Mouse (Mus musculus) activated CD4-positive, CD25-positive, alpha-beta regulatory T cell, adult 4 months (primary cell): ENCODE measurements around the gene Slc25a25. TPM values are rescaled to one million over a fixed set of nuclear protein-coding genes. Genes with fewer than 3 reads are reported as not detected.

Experiments
- ATAC-seq: one replicate; pipeline ENCODE4 v1.8.0; 2017
- polyA plus RNA-seq, 2 experiments: library from polyadenylated mRNA; unstranded; fragments of 100-300 nt; shearing (Covaris generic); gene quantifications; one replicate each; pipeline ENCODE4 v1.2.1; 2017

Gene Slc25a25
- polyA plus RNA-seq, 2 experiments from 2014 or later, result 3.3 to 4.0 TPM

DNA sequence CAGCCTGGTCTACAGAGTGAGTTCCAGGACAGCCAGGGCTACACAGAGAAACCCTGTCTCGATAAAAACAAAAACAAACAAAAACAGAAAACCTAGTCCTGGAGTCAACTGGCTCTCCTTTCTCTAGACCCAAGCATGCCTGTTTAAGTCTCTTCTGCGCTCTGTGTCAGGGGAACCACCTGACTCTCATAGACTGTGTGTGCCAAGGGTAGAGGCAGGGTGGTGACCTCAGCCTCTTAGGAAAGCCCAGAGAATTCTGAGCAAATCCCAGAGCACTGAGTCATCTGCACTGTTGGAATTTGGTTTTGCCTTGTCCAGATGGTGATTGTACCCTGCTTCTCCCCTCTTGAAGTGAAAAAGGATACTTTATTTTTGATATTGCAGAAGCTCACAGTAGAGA is 7.1 kb upstream of the Slc25a25 start:
- no peak for ATAC-seq

DNA sequence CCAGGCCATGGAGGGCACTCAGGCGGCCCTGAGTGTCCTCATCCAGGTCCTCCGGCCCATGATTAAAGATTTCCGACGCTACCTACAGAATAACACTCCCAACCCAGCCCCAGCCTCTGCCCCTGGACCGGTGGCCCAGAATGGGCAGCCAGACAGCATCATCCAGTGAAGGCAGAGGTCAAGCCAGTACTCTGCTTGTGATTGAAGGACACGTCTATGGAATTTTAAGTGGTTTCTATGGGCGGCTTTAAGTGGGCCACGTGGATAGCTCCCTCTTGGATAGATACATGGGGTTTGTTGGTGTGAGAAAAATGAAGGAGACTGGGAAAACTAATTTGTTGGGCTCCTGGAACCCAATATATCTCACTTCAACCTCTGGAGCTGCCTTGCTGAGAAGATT is 3.9 kb upstream of the Slc25a25 start:
- no peak for ATAC-seq

DNA sequence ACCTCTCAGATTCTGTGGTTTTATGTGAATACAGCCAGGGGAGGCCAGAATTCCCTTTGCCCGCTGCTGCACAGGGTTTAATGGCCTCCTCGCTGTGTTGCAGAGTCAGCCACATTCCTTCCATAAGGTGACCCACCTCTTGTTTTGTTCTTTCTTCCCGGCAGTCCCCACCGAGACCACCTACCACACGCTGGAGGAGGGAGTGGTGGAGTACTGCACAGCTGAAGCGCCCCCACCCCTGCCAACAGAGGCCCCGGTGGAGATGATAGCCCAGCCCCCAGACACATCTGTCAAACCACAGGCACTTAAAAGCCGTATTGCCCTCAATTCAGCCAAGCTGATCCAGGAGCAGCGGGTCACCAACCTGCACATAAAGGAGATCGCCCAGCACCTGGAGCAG is 3.4 kb upstream of the Slc25a25 start:
- no peak for ATAC-seq

DNA sequence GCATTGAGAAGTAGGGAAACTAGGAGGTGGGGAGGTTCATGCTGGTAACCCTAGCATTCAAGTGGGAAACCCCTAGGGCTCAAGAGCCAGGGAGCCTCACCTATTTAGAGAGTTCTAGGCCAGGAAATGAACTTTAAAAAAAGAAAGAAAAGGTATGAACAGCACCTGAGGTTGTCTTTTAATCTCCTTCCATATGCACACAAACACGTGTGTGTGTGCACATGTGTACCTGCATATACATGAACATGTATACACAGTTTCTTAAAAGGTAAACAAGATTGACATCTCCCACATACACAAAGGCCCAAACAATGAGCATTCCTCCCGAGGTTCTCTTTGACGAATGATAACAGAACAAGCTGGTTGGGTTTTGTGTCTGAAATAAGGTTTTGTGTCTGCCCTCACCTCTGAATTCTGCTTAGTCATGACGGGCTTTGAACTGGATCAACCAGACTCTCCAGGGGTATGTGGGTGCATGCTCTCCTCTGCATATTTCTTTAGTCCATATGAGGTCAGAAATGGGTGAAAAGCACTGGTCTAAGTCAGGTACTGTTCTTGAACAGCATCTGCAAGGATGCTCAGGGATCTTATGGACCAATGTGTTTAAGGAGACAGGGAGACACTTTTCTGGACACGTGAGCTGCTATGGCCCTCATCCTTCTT is 2.5 kb upstream of the Slc25a25 start:
- no peak for ATAC-seq

DNA sequence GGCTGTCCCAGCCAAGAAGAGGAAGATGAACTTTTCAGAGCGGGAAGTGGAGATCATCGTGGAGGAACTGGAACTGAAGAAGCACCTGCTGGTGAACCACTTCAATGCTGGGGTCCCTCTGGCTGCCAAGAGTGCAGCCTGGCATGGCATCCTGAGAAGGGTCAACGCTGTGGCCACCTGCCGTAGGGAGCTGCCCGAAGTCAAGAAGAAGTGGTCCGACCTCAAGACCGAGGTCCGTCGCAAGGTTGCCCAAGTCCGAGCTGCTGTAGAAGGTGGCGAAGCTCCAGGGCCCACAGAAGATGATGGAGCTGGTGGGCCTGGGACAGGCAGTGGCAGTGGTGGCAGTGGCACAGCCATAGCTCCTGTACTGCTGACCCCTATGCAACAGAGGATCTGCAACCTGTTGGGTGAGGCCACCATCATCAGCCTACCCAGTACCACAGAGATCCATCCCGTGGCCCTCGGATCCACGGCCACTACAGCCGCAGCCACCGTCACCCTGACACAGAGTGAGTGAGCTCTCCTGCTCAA is 1.3 kb upstream of the Slc25a25 start:
- ATAC-seq, result no peak

DNA sequence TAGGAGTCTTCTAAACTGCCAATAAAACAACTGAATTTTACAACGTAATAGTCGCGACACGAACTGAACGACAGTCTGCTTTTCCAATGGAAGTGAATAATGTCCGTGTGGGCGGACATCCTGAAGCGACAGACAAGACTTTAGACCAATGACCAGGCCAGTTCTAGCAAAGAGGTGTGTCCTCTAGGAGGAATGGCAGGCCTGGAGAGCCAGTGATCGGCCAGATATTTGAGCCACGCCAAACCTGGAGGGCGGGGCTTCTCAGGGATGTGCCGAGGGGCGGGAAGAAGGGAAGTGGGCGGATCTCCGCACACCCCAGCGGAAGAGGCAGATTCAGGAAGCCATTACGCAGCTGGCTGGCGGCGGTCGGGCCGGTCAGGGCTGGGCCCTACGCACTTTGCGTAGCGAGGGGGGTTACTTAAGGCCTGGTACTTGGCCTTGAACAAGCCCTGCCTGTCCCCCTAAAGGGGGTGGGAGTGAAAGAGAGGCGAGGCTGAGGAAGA is 676 bp upstream of the Slc25a25 start:
- ATAC-seq, result peak; percentile 77

DNA sequence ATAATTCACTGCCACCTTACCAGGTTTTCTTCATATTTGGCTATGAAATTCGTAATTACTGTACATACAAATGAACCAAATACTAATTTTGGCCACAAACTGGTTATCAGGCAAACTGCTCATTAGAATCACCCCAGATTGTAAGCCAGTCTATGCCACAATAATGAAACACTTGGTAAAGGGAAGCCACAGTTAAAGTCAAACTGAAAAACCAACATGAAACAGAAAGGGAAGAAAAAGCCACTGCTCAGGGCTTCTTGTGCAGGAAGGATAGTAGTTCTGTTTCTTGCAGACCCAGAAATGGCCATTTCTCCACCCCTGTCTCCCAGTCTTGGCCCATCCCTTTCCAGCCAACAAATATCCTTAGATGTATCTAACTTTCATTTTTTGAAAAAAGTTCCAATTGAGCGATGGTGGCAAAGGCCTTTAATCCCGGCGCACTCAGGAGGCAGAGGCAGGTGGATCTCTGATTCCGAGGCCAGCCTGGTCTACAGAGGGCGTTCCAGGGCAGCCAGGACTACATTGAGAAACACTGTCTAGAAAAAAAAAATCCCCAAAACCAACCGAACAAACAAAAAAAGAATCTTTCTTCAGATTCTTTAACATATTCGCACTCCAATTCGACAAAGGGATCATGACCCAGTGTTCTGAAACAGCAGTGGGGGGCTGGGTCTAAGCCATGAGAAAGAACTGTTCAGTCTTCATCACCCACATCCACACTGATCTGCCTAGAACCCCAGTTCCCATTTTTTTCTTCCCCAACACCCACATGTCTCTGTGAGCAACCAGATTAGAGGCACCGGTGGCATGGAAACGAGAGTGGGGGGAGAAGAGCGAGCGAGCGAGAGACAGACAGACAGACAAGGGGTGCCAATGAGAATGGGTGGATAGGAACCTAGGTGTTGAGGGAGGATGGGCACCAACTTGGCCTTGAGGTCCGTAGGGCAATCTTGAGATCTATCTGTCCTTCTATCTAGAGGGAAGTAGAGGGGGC is 1.2 kb downstream of the Slc25a25 start, which contains the start of gene Naif1:
TSS of gene Naif1 (plus strand) at position 697 of the 994 bp plus-strand sequence.
- no peak for ATAC-seq

DNA sequence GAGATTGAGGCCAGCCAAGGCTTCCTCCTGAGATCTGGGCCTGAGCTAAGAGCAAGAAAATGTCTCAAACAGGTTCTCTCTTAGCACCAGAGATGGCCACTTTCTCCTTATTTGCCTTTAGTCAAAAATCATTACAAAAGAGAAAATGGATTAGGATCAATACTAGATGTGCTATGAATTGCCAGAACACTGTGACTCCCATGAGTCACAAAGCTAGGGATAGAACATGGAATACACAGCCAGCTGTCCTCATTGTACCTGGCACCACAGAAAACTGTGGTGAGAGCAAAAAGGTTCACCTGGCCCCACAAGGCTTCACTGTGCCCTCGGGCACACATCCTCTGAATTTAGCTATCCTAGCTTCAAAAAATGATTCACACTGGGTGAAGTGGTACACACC is 2.8 kb downstream of the Slc25a25 start:
- ATAC-seq, result no peak

DNA sequence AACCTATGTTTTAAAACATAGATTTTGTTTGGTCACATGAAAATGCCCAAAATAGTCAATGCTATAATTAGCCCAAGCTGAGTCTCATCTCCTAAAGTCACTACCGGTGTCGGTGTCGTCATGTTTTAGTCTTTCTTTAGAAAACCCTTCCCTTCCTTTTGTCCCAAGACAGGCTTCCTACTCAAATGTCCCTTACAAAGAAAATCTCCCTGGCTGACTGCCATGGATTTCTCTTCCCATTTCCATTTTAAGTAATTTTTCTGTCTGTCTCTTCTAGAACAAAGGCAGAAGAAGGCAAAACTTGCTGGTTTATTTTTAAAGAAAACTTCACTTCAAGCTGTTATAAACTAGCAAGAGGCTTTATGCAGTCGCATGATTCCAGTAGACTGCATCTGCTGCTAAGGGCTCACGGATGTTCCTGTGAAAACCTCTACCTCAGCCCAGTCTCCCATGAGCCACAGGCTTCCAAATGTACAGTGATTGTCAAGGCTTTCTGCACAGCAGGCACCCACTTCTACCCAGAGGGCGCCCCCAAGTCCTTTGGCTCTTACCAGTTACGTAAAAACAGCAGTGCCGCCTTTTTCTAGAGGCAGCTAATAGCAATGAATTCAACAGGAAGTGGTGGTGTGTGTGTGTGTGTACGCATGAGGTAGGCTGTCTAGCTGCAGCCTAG is 3.8 kb downstream of the Slc25a25 start:
- peak; percentile 30 for ATAC-seq

DNA sequence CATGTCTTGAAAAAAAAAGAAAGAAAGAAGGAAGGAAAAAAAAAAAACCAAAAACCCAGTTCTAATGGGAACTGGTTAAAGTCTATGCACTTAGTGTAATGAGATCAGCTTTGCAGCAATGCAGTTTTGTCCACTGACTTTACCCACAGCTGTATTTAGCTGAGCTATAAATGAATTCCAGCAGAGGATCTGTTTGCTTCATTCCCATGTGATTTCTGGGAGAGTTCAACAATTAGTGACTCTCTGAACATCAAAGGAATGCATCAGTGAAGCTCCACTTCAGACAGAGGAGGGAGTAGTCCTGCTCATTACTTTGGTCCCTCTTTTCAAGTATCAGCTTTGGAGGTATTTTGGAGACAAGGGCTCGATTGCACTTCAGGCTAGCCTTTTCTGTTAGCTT is 5.7 kb downstream of the Slc25a25 start:
- ATAC-seq, result no peak

DNA sequence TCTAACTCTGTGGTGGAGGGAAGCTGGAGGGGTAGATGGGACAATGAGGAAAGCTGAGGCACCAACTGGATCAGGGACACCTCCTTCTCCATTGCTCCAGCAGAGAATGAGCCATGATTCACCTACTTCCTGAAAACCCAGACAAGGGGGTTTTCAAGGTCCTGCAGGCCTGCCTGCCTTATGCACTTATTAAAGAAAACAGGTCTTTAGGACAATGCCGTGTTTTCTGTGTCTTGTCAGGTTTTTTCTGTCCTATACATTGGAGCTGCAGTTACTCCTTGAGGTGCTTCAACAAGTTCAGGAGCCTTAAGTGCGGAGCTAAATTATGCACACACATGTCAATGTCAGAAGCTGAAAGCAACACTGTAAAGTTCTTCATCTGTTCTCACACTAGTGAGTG is 9.7 kb downstream of the Slc25a25 start:
- no peak for ATAC-seq

DNA sequence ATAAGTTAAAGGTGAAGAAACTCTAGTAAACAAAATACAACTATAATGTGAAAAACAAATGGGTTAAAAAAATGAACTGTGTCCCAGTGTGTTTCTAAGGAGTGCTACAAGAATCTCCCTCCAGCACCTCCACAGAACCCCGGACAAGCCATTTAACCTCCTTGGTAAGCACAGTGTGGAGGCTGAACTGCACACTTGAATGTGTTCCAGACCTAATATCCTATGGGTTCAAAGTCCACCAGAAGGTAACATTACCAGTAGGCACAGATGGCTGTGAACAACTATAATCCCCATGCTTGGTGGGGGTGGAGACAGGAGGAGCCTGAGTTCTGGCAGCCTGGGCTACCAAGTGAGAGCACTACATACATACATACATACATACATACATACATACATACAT is 10.6 kb downstream of the Slc25a25 start:
- no peak for ATAC-seq

DNA sequence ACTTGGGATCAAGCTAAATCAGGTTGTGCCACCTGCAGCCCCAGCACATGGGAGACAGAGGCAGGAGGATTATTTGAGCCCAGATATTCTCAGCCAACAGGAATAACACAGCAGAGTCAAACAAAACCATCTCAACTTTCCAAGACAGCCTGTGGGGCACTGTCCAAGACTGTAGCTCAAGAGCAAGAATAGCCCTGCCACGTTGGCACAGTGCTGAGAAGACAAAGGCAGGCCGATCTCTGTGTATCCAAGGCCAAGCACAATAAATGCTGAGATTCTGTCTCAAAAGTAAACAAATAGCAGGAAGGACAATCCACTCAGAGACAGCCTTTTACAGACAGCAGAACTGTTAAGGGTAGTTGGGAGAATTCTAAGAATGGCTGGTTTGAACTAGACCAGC is 11.1 kb downstream of the Slc25a25 start:
- ATAC-seq, result no peak

DNA sequence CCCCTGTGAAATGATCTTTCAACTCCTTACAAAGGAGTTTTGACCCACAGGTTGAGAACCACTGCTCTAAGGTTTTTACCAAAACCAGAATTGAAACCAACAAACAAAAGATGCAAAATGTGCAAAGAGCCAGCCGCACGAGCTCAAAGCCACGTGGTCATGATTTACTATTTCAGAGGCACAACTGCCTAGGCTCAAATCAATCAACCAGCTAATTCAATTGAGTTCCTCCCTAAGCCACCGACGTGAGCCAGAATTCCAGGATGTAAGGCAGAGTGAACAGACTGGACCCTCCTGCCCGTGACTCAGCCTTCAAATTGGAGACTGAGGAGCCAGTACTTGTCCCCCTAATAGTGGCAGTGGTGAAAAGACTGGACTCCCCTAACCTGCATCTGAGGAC is 12.1 kb downstream of the Slc25a25 start:
- ATAC-seq, result no peak

DNA sequence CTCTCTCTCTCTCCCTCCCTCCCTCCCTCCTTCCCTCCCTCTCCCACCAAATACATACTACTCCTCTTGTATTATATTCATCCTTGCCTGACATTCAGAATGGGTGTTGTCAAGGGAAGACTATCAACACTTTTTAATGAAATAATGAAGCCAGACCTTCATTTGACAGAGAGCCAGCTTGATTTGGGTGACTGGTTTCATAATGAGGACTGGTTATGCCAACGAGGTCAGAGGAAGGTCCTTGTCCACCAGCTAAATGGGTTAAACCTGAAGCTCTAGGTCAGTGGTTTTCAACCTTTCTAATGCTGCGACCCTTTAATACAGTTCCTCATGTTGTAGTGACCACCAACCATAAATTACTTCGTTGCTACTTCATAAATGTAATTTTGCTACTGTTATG is 12.5 kb downstream of the Slc25a25 start:
- ATAC-seq, result no peak

DNA sequence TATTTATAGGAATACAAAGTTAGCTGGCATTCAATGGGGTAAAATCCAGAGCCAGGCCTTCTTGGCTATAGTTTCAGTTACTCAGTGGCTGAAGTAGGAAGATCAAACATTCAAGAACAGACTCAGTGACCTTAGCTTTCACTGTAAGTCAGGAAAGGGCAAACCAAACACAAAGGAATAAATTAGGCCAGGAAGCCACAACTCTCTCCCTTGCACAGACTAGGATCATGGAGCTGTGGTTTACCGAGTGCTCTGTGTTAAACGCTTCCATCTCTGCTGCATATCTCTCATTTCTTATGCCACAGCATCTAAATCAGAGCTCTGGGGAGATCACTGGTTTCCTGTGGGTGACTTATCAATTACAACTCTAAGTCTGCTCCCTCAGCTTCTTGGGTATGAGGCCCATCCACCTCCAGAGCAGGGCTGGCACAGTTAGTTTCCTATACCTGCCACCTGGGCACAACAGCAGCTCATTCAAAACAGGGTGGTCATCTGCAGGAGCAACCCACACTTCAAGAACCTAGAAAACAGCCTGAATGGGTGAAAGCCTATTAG is 13.6 kb downstream of the Slc25a25 start:
- ATAC-seq, result no peak

DNA sequence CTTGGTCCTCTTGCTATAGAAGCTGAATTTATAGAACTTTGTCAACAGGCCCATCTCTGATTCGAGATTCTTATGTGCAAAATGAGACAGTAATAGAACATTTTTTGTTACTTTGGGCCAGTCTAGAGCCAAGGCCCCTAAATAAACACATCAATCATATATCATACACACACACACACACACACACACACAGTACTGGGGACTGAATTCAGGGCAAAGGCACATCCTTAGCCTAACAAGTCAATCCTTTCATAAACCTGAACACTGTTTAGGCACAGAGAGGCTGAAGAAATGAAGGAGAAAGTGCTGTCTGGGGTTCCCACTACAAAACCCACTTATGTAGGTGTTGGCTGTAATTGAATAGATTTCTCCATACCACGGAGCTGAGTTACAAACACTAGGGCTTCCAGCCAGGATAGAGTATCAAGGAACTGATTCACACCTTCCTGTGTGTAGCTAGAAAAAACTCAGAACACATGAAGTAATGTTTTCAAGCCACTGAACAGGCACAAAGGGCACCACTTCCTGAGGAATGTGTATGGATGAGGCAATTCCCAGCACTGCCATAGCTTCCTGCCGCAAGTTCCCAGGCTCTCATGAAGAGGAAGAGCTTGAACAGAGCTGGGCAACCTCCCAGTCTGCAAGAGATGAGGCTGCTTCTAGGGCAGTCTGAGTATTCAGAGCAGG is 14.4 kb downstream of the Slc25a25 start:
- ATAC-seq, result no peak

DNA sequence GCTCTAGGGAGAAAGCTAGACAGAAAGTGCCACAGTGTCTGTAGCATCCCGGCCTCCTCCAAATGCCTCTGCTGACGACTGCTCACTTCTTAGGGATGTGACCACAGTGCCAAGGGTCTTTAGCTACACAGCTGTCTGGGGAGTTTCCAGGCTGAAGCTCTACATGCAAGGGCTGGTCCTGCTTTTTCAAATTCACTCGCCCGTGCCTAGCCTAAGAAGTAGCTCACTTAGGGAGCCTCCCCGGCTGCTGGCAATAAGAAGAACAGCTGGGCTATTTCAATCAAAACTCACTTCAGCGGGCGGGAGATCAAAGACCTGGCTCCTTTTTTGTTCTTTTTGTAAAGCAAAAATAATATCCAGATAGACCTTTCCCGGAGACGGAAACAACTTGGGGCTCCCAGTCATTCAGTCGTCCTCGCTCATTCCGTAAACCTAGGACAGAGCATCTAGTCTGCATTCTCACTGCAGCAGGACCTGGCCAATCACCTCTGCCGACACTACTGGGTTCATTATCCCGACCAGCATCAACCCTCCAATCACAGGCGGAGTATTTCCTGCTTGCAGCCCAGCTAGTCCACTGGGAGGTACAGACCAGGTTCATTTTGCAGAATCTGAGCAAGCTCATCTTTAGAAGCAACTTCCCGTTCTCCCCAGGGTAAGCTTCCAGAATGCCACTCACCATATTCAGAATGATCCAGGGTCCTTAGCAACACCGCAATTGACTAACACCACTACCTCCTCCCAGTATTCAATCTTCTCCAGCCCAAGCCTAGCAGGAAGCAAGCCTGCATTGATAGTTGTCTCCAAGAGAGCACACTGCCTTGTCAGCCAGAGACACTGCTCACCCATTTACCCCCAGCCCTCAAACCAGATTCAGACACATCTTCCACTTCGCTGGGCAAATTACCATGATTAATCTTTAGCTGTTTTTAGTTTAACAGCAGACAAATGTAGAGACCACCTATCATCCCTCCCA is 20.3 kb downstream of the Slc25a25 start:
- ATAC-seq, result no peak

DNA sequence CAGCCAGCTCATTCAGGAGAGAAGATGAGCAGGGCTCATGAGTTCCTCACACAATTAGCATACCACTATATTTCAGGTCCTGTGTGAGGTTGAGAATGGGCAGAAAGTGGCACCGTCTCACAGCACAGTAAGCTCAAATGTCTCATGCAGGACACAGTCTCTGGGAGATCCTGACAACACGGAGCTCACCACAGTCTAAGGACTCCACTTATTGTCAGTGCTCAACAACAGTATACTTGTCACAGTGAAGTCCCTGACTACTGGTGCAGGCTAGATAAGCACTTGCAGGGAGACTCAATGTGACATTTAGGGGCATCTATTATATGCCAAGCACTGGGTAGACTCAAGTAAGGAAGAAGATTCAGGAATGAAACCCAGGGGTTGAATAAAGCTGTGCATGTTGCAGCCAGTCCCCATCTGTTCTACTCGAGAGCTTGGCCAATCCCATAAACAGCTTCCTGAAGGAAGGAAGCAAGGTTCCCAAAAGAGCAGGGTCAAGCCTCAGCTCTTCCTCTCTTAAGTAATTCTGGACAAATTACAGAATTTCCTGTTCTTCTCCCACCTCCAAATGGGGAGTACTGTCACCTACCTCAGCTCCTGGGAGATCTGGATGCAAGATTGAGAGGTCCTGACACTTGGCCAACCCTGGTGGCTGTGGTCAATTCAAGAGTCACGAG is 21.9 kb downstream of the Slc25a25 start:
- no peak for ATAC-seq

DNA sequence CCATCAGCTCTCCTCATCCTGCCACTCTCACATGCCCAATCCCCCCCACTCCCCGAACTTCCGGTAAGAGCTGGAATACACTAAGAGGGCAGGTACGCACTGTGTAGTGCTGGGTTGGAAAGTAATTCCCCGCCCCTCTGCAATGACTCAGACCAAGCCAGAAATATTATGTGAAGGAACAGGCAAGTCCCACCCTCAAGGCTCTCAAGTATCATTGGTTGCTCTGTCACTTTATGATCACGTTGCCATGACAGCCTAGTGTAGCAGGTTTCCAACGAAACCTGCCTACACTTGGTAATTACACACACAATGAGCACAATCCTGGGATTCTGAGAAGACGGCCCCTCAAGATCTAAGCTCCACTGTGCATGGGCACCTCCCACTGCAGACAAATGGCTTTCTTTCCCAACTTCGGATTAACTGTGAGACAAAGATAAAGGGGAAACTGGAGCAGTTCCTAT is 23.0 kb downstream of the Slc25a25 start:
- peak; percentile 30 for ATAC-seq
